Mouse (Mus musculus): ENCODE measurements around the gene Sell. TPM values are rescaled to one million over a fixed set of nuclear protein-coding genes. Genes with fewer than 3 reads are reported as not detected.

Gene Sell
- polyA plus RNA-seq, 1 experiment from 2014 or later, result not detected

DNA sequence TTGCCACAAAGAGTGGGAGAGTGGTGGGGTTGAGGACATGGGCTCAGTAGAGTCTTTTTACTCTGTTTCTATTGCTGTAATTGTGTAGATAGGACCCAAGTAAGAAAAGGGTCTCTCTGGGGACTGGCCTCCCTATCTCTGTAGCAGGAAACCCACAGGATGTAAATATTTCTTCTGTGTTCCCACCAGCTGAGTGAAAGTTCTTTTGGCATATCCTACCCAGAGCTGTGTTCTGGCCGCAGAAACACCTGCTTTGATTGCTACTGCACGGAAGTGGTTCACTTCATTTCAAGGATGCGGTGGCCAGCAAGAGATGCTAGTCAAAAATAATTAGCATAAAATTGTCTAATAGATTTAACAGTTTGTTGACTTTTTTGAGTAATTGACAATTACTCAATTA is 15.2 kb downstream of the Sell start:
- no peak for ATAC-seq (ENCODE audit: low FRiP score, low read depth)
- H3K27ac ChIP-seq, result no peak overlapping the region
- H3K4me3 ChIP-seq, result no peak overlapping the region
- H3K9me3 ChIP-seq, result no peaks in the 10 kb centered on the region
- 91% methylated on average over 3 of the region's 3 CpGs for WGBS
- H3K27me3 ChIP-seq, result no peaks in the 10 kb centered on the region
- H3K4me2 ChIP-seq (replicated peaks), result no peak overlapping the region
- H3K4me1 ChIP-seq, result no peaks in the 10 kb centered on the region
- no peak overlapping the region for H3K9ac ChIP-seq
- H3K36me3 ChIP-seq, result no peaks in the 10 kb centered on the region

DNA sequence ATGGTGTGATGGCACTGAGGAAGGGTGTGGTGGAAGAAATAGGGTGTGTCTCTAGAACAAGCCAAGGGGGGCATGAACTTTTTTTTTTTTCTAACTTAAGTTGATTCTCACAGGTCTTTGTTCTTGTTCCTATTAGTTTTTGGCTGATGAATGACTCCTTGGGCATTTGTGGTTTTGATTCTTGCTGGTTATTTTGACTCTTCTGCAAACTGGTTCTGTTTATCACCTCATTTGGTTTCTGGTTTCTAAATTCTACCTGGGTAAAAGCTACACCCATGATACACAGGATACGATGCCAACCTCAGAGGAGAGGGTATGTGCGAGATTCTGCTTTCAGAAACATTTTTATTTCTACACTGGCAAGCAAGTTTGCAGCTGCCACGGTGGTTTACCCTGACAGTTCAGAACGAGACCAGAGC is 16.6 kb downstream of the Sell start:
- Histone ChIP-seq H3K4me3 (no peak overlapping the region), H3K27me3 (no peaks in the 10 kb centered on the region), H3K9me3 (no peaks in the 10 kb centered on the region), H3K36me3 (no peaks in the 10 kb centered on the region), H3K4me1 (no peaks in the 10 kb centered on the region), H3K27ac (no peak overlapping the region), H3K4me2 (replicated peaks) (no peak overlapping the region), H3K9ac (no peak overlapping the region)
- ATAC-seq (ENCODE audit: low FRiP score, low read depth), result no peak
- 85% methylated on average over 4 of the region's 4 CpGs for WGBS

DNA sequence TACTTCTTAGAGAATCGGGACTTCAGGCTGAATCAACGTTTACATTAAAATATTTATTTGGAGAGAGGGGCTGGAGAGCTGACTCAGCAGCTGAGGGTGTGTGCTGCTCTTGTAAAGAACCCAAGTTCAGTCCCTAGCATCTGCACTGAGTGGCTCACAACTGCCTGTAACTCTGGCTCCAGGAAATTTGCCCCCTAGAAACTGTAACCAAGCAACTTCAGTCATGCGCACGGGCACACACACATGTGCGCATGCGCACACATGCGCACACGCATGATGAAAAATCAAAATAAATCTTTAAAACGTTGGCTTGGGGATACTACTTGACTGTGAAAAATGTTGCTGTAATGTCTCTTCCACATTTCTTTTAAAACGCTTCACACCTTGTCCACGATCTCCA is 17.3 kb downstream of the Sell start:
- Histone ChIP-seq H3K4me2 (replicated peaks) (no peak overlapping the region), H3K27me3 (no peaks in the 10 kb centered on the region), H3K36me3 (no peaks in the 10 kb centered on the region), H3K9me3 (no peaks in the 10 kb centered on the region), H3K4me3 (no peak overlapping the region), H3K27ac (no peak overlapping the region), H3K9ac (no peak overlapping the region), H3K4me1 (no peaks in the 10 kb centered on the region)
- no peak for ATAC-seq (ENCODE audit: low FRiP score, low read depth)
- WGBS, result 86% methylated on average over 11 of the region's 11 CpGs

DNA sequence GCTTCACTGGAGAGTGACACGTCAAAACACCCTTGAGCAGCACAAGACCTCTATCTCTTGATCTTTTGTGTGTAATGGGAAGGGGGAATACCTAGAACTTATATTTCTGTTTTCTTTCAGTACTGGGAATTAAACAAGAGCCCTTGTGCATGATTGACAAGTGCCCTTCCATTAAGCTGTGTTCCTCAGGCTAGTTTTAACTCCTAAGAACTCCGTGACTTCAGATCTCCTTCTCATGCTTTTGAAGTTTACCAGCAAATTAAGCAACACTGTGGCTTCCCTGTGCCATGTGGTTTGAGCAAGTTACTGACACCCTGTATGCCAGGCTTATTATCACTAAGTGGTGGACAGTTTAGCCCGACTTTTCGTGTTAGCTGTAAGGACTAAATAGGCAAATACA is 21.3 kb downstream of the Sell start:
- Histone ChIP-seq H3K4me1 (no peaks in the 10 kb centered on the region), H3K4me3 (no peak overlapping the region), H3K9me3 (no peaks in the 10 kb centered on the region), H3K27me3 (no peaks in the 10 kb centered on the region), H3K9ac (no peak overlapping the region), H3K36me3 (no peaks in the 10 kb centered on the region), H3K27ac (no peak overlapping the region), H3K4me2 (replicated peaks) (no peak overlapping the region)
- ATAC-seq (ENCODE audit: low FRiP score, low read depth), result no peak
- 81% methylated on average over 4 of the region's 4 CpGs for WGBS

DNA sequence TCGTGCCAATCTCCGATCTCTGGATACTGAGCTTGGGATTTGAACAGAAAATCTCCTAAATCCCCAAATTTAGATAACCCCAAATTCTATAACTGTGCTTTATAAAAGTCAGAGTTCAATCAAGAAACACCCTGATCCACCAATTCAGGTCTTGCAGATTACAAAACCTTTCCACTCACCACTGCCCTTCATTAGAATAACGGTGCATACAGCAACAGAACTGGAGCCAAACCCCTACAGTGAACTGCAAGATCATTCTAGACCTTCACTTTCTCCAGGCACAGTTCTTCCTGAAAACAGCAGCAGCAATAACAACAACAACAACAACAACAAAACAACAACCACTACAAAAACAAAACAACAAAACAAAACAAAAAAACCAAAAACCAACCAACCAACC is 25.0 kb downstream of the Sell start:
- Histone ChIP-seq H3K36me3 (no peaks in the 10 kb centered on the region), H3K27me3 (no peaks in the 10 kb centered on the region), H3K4me1 (no peaks in the 10 kb centered on the region), H3K27ac (no peak overlapping the region), H3K4me2 (replicated peaks) (no peak overlapping the region), H3K4me3 (no peak overlapping the region), H3K9ac (no peak overlapping the region), H3K9me3 (no peaks in the 10 kb centered on the region)
- ATAC-seq (ENCODE audit: low FRiP score, low read depth), result no peak
- WGBS, result 79% methylated on average over 3 of the region's 3 CpGs

DNA sequence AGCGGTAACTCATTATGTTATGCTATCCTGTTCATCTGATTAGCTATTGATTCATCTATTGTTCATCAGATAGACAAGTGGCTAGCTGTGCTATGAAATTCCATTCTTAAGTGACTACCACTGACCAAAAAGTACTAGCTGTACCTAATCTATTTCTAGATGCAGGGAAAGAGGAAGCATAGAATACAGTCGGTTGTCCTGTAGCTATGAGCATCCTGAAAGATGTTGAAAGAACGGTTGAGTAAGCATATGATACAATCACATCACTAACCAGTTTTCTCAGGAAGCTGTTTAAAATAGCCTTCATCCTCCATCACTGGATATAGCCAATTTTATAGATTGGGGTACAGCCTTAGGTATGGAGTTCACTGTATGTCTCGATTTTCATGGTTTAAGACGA is 26.1 kb downstream of the Sell start:
- 88% methylated on average over 5 of the region's 5 CpGs for WGBS
- Histone ChIP-seq H3K36me3 (no peaks in the 10 kb centered on the region), H3K27me3 (no peaks in the 10 kb centered on the region), H3K9me3 (no peaks in the 10 kb centered on the region), H3K27ac (no peak overlapping the region), H3K4me2 (replicated peaks) (no peak overlapping the region), H3K9ac (no peak overlapping the region), H3K4me3 (no peak overlapping the region), H3K4me1 (no peaks in the 10 kb centered on the region)
- no peak for ATAC-seq (ENCODE audit: low FRiP score, low read depth)

DNA sequence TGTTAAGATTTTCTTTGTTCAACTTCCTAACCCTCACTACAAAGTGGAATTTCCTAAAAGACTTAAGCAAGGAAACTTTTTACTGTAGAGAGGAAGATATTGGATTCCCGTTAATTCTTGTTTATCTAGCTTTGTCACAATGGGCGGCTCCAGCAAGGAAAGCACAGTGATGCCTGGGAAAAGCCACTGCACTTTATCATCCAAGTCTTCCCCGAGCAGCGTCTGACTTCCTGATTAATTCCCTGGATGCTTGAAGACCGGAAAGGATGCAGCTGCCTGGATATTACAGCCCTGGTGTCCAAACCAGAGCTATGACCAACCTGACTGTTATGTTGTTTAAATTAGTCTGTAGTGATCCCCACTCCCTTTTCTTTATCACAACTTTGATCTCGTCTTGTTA is 35.0 kb downstream of the Sell start:
- Histone ChIP-seq H3K9me3 (no peaks in the 10 kb centered on the region), H3K4me2 (replicated peaks) (no peak overlapping the region), H3K27me3 (no peaks in the 10 kb centered on the region), H3K36me3 (no peaks in the 10 kb centered on the region), H3K4me1 (no peaks in the 10 kb centered on the region), H3K27ac (no peak overlapping the region), H3K4me3 (no peak overlapping the region), H3K9ac (no peak overlapping the region)
- WGBS, result 69% methylated on average over 6 of the region's 6 CpGs
- ATAC-seq (ENCODE audit: low FRiP score, low read depth), result no peak

DNA sequence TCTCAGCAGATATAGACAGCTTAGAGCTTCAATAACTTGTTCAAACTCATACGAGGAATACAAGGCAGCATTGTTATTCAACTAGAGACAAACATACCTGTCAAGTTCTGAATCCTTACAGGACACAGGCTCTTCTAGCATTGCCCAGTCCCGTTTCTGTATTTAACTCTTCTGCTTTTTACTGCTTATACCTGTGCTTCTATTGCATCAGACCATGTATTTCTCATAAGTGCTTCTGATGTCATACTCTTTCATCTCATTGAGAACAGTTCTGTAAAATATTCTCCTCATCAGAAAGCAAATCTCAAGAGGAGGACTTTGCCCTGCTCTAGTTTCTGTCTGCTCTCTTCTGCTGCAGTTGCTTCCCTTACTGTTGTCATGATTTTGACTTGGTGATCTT is 36.1 kb downstream of the Sell start:
- H3K9ac ChIP-seq, result no peak overlapping the region
- H3K36me3 ChIP-seq, result no peaks in the 10 kb centered on the region
- H3K4me2 ChIP-seq (replicated peaks), result no peak overlapping the region
- no peak overlapping the region for H3K27ac ChIP-seq
- ATAC-seq (ENCODE audit: low FRiP score, low read depth), result no peak
- H3K4me1 ChIP-seq, result no peaks in the 10 kb centered on the region
- WGBS, result 84% methylated on average over 2 of the region's 2 CpGs
- no peak overlapping the region for H3K4me3 ChIP-seq
- H3K27me3 ChIP-seq, result no peaks in the 10 kb centered on the region
- H3K9me3 ChIP-seq, result no peaks in the 10 kb centered on the region

DNA sequence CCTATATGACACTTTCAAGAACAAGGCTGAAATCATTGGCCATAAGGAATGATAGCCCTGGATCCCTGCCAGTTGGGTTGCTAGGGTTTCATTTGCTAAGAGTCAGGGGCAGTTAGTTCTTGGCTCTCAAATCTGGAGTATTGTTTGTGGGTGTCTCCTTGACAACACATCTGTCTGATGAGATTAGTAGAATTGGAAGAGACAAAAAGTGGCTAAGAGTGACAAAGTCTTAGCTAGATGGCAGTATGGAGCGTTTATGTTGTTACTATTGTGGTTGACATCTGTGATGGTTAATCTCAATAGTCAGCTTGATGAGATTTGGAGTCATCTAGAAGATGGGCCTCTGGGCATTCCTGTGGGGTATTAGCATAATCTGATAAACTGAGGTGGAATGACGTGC is 36.6 kb downstream of the Sell start:
- ATAC-seq (ENCODE audit: low FRiP score, low read depth), result no peak
- WGBS, result 74% methylated on average over 2 of the region's 2 CpGs

DNA sequence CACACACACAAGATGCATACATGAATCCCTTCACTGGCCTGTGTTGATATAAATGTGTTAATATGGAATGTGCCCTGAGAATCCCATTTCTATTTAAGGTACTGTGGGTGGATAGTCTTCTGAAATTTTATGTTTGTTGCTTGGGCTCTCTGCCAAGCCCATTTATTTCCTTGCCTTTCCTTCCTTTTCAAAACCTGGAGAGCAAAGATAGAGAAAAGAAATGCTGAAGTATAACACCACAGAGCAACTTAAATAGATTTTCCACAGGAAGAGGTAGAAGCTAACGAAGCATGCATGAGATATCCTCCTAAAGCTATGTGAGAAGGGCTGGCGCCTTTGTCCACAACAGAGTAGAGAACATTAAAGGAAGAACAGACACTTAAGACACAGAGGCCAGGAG is 48.0 kb downstream of the Sell start:
- no peak overlapping the region for H3K27ac ChIP-seq
- 86% methylated on average over 2 of the region's 2 CpGs for WGBS
- no peak overlapping the region for H3K4me2 ChIP-seq (replicated peaks)
- H3K9me3 ChIP-seq, result no peaks in the 10 kb centered on the region
- no peaks in the 10 kb centered on the region for H3K4me1 ChIP-seq
- no peak for ATAC-seq (ENCODE audit: low FRiP score, low read depth)
- no peaks in the 10 kb centered on the region for H3K27me3 ChIP-seq
- no peak overlapping the region for H3K4me3 ChIP-seq
- no peak overlapping the region for H3K9ac ChIP-seq
- no peaks in the 10 kb centered on the region for H3K36me3 ChIP-seq

More for the DNA sequence above, 36.6 kb downstream of the Sell start:
- Histone ChIP-seq H3K4me1 (no peaks in the 10 kb centered on the region), H3K4me3 (no peak overlapping the region), H3K27ac (no peak overlapping the region), H3K27me3 (no peaks in the 10 kb centered on the region), H3K9me3 (no peaks in the 10 kb centered on the region), H3K36me3 (no peaks in the 10 kb centered on the region), H3K9ac (no peak overlapping the region), H3K4me2 (replicated peaks) (no peak overlapping the region)

DNA sequence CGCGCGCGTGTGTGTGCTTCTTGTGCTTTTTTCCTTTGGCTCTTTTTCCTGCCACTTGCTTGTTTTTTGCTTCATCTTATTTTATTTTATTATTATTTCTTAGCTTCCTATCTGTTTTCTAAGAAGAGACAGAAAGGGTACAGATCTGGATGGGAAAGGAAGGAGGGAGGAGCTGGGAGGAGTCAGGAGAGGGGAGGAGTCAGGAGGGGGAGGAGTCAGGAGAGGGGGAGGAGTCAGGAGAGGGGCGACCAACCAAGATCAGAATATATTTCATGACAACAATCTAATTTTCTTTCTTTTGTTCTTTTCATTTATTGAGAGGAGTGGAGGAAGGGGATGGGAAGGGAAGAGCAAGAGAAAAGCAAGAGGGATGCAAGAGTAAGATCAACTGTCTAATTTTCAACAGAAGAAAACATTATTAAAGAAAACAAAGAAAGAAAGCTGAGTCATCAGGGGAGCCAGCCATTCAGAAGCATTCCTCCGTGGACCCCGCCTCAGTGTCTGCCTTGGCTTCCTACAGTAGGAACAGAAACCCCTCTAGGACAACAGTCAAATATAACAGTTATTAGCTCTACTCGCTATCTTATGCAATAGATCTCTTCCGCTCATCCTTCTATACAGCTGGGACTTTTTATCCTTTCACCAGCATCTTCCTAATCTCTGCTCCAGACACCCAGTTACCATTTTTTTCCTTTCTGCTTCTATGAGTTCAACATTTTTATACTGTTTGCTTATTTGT is 49.0 kb downstream of the Sell start:
- Histone ChIP-seq H3K4me1 (no peaks in the 10 kb centered on the region), H3K9me3 (no peaks in the 10 kb centered on the region), H3K9ac (no peak overlapping the region), H3K4me2 (replicated peaks) (no peak overlapping the region), H3K27me3 (no peaks in the 10 kb centered on the region), H3K36me3 (no peaks in the 10 kb centered on the region), H3K27ac (no peak overlapping the region), H3K4me3 (no peak overlapping the region)
- WGBS, result 94% methylated on average over 9 of the region's 9 CpGs
- no peak for ATAC-seq (ENCODE audit: low FRiP score, low read depth)

DNA sequence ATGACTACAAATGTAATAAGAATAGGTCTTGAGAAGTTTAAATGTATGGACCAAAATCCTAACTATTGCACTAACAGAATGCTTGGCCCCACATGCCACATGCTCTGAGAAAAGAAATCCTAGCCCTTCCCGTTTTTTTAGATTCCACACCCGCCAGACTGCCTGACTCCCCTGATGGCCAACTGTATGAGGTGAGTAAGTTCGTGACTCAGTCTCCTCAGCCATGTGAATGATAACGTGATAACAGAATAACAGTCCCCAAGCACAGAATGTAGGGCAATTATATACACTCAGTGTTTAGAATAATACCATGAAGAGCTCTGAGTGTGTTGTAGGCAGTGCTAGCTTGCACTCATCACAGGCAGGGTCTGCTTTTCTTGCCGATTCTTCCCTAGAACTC is 52.5 kb downstream of the Sell start:
- ATAC-seq (ENCODE audit: low FRiP score, low read depth), result no peak
- Histone ChIP-seq H3K4me3 (no peak overlapping the region), H3K9ac (no peak overlapping the region), H3K9me3 (no peaks in the 10 kb centered on the region), H3K4me1 (0 out of 2 replicates have a peak, but pooled peaks cover 3% of the 10 kb centered on the region), H3K27ac (no peak overlapping the region), H3K27me3 (no peaks in the 10 kb centered on the region), H3K4me2 (replicated peaks) (no peak overlapping the region), H3K36me3 (no peaks in the 10 kb centered on the region)
- WGBS, result 76% methylated on average over 5 of the region's 5 CpGs

DNA sequence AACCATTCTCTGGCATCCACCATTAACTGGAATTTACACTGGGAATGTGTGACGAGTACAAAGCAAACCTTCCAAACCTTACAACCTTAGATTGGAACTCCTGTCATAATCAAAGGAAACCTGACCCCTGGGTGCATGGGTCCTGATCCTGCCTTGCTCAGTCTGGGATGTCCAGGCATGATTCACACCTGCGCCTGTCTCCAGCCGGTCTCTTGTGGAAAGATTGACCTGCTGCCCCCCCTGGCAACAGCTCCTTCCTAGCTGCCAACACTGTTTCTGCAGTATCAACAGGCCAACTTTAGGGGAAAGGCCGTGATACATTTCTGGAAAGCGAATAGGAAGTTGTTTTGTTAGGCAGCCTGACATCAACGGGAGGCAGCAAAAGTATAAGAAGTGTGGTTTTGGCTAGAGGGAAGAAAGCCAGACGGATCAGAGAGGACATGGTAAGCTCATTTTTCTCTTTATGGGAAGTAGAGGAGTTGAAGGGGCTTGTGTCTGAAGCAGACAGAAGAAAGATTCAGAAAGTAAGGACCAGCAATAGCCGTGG is 53.2 kb downstream of the Sell start, which contains the start of gene Selp:
Gene Selp, plus strand, starts transcription at position 318 of the 547 bp plus-strand sequence.
- 57% methylated on average over 8 of the region's 8 CpGs for WGBS
- Histone ChIP-seq H3K4me1 (0 out of 2 replicates have a peak, but pooled peaks cover 5% of the 10 kb centered on the region), H3K9me3 (no peaks in the 10 kb centered on the region), H3K4me2 (replicated peaks) (no peak within 1 kb of the TSS), H3K9ac (no peak within 1 kb of the TSS), H3K4me3 (no peak within 1 kb of the TSS), H3K27me3 (no peaks in the 10 kb centered on the region), H3K36me3 (no peaks in the 10 kb centered on the region), H3K27ac (no peak within 1 kb of the TSS)
- ATAC-seq (ENCODE audit: low FRiP score, low read depth), result no peak

Measured in limb, embryonic 13.5 days (tissue).